Comparison of ENCODE assay signal across 17 mouse cellular contexts in the genomic region with DNA sequence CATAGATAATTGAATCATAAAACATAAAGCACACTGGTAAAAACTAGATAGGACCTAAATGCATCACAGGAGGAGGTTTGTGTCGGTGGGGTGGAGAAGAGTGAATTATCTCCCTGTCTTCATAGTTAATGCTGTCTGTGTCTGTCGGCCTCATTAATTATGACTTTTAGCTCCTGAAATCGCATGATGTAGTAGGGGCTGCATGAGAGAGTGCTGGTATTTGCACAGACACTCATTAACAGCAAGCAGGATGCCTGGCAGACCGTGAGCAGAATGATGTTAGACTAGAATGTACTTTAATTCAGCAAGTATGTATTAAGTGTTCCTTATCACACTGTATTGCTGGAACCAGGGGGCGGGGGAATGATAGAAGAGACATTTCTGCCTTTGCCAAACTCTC.
"Had no signal": no experiment of that assay in that cellular context is flagged by ENCODE, and none has a peak within 500 bp of the region (broad histone marks: within the 10 kb centered on the region; RNA-seq: fewer than 3 reads in every experiment).

No protein-coding gene starts in this region.

- DNase-seq: kidney, adult 11 months; kidney, postnatal 10 days; kidney, postnatal 4 days; liver; liver, embryonic 13.5 days; liver, postnatal 0 days; lung, postnatal 14 days; right cerebral cortex, postnatal 4 days; spleen, adult 18-20 months; thymus, adult 18-20 months; thymus, postnatal 14 days had no signal

- H3K4me2 ChIP-seq: limb, embryonic 12.5 days; liver, embryonic 13.5 days; lung, embryonic 15.5 days had no signal

- H3K9ac ChIP-seq: limb, embryonic 12.5 days; liver, embryonic 13.5 days; liver, postnatal 0 days; lung, embryonic 15.5 days had no signal

- H3K36me3 ChIP-seq: limb, embryonic 12.5 days; liver, embryonic 13.5 days; lung, embryonic 15.5 days had no signal

- ATAC-seq: liver, postnatal 0 days had no signal

- H3K27me3 ChIP-seq: limb, embryonic 12.5 days; liver, embryonic 13.5 days; lung, embryonic 15.5 days; megakaryocyte, embryonic 14.5 days had no signal

- H3K4me1 ChIP-seq: limb, embryonic 12.5 days; liver, embryonic 13.5 days; lung, embryonic 15.5 days had no signal

- H3K9me3 ChIP-seq: limb, embryonic 12.5 days; liver, embryonic 13.5 days; lung, embryonic 15.5 days; megakaryocyte, embryonic 14.5 days had no signal

- H3K27ac ChIP-seq: layer of hippocampus, adult 2 months; limb, embryonic 12.5 days; liver, embryonic 13.5 days; lung, embryonic 15.5 days; macrophage had no signal

- H3K4me3 ChIP-seq: layer of hippocampus, adult 2 months; limb, embryonic 12.5 days; liver, embryonic 13.5 days; lung, embryonic 15.5 days; megakaryocyte, embryonic 14.5 days; myocyte had no signal
